Mouse (Mus musculus) heart, adult 2 months (tissue): ENCODE data around the gene Rpl4. TPM values are rescaled to one million over a fixed set of nuclear protein-coding genes. Genes with fewer than 3 reads are reported as not detected.
"Not testable (repeated sequence)": the region's sequence is repeated elsewhere in the genome, so short reads cannot be mapped to it uniquely, and the experiment has no call there.

Experiments used
- DNase-seq, 2 experiments: peaks; one replicate each; pipeline ENCODE4 v3.0.0; 2021
- H3K27ac ChIP-seq: fragments of 200-600 bp; 2 replicates; pipeline ENCODE4 v1.8.1; 2022
- H3K27me3 ChIP-seq: fragments of 200-500 bp; 2 replicates; pipeline ENCODE4 v1.6.1; 2012; ENCODE audit warnings: mild to moderate bottlenecking, low read length, inconsistent platforms, mixed read lengths; ENCODE audit not compliant: control insufficient read depth, insufficient read depth
- H3K36me3 ChIP-seq: fragments of 200-500 bp; 2 replicates; pipeline ENCODE4 v1.6.1; 2012; ENCODE audit warnings: low read length, inconsistent platforms; ENCODE audit not compliant: control insufficient read depth, insufficient read depth
- H3K4me1 ChIP-seq: fragments of 200-500 bp; 2 replicates; pipeline ENCODE4 v1.6.1; 2011; ENCODE audit warnings: low read length; ENCODE audit not compliant: control insufficient read depth, insufficient read depth
- H3K4me3 ChIP-seq: fragments of 200-600 bp; 2 replicates; pipeline ENCODE4 v1.8.1; 2022
- H3K79me2 ChIP-seq: fragments of 200-500 bp; replicated peaks from 2 replicates; pipeline ENCODE4 v1.6.1; 2012; ENCODE audit warnings: mild to moderate bottlenecking, inconsistent platforms, low read length, moderate library complexity, mixed read lengths; ENCODE audit not compliant: control insufficient read depth, insufficient read depth
- H3K9ac ChIP-seq: fragments of 200-500 bp; 2 replicates; pipeline ENCODE4 v1.6.1; 2012; ENCODE audit warnings: low read depth, mild to moderate bottlenecking, control low read depth, inconsistent platforms, low read length, mixed read lengths
- CTCF ChIP-seq: fragments of 200-600 bp; IDR thresholded peaks from 2 replicates; pipeline ENCODE4 v1.8.1; 2022; ENCODE audit warnings: antibody characterized with exemption, mild to moderate bottlenecking, moderate library complexity
- EP300 ChIP-seq: fragments of 200-500 bp; IDR thresholded peaks from 2 replicates; pipeline ENCODE4 v1.6.1; 2011; ENCODE audit warnings: low read depth, low read length, control low read depth; ENCODE audit not compliant: insufficient read depth
- POLR2A ChIP-seq: fragments of 200-500 bp; IDR thresholded peaks from 2 replicates; pipeline ENCODE4 v1.6.1; 2011; ENCODE audit warnings: mild to moderate bottlenecking, low read depth, low read length, control low read depth; ENCODE audit not compliant: insufficient read depth
- WGBS: fragments of 180-500 bp; shearing (Covaris S2); methylation state at CpG from one replicate; pipeline ENCODE4 v1.1.7; 2018; 5-methylcytosine and 5-hydroxymethylcytosine counted together
- intact Hi-C: fragments of 180-260 bp; cut with DNase I; formaldehyde crosslinking; loops from one replicate; pipeline ENCODE4 v1.15.1; 2025
- polyA plus RNA-seq: library from polyadenylated mRNA; depleted of rRNA; stranded (reverse); fragments of >200 nt; gene quantifications from 2 replicates; pipeline ENCODE4 v1.2.3, GENCODE M21; 2012
- total RNA-seq, 2 experiments: library from RNA; stranded (reverse); gene quantifications; 2 replicates each; pipeline ENCODE4 v1.2.3; 2021

The Rpl4 gene
- total and polyA plus RNA-seq, 3 experiments, result 261 to 501 (median 436) TPM

DNA sequence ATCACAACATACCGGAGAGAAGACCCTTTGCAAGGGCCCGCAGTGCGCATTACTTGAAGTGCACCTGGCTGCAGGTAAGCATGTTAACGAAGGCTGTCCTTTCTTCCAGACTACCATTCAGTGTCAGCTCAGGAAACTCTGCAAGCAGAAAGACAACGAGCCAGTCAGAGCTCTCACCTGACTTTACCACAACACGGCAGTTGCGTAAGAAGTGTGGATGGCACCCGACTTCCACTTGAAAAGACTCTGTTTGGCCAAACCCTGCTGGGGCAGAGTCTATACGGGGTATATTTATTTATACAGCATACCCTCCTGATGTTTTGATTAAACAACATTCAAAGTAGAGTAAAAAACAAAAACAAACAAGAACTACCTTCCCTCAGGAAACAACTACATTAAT lies 33.3 kb upstream of the Rpl4 start:
- no peak for DNase-seq
- Histone ChIP-seq H3K9ac (no peak overlapping the region), H3K4me3 (no peak overlapping the region), H3K4me1 (no peaks in the 10 kb centered on the region), H3K79me2 (no peaks in the 10 kb centered on the region), H3K27ac (no peak overlapping the region), H3K36me3 (no peaks in the 10 kb centered on the region), H3K27me3 (no peaks in the 10 kb centered on the region)
- intact Hi-C loops, result loop anchor here (2.0 kb wide), 1 partner anchor 133 kb away; no protein-coding TSS in a partner anchor
- WGBS, result 90% methylated on average over 9 of the region's 9 CpGs
- no peak for TF ChIP-seq POLR2A
- TF ChIP-seq CTCF, result no peak
- TF ChIP-seq EP300, result no peak

DNA sequence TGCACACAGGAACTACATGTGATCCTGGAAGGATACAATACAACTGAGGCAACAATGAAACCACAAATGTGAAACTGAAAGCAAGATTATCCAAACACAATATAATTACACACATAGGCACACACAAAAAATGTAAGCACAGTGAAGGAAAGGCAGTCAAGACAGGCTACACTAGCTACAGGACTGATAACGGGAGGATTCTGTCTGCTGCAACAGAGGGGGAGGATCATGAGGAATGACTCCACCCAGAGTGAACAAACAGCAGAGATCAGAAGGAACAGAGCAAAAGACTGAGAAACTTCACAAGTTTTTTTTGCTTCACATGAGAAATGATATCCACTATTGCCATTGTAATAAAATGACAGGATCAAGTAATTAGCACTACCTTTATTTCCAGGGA lies 16.5 kb upstream of the Rpl4 start:
- intact Hi-C loops, result no loop called here
- TF ChIP-seq EP300 (no peak), CTCF (no peak), POLR2A (no peak)
- no peaks in the 10 kb centered on the region for H3K27me3 ChIP-seq
- 69% methylated on average over 1 of the region's 1 CpGs for WGBS
- no peak overlapping the region for H3K4me3 ChIP-seq
- H3K4me1 ChIP-seq, result no peaks in the 10 kb centered on the region
- no peak overlapping the region for H3K9ac ChIP-seq
- H3K79me2 ChIP-seq, result no peaks in the 10 kb centered on the region
- H3K36me3 ChIP-seq, result no peaks in the 10 kb centered on the region
- H3K27ac ChIP-seq, result no peak overlapping the region
- DNase-seq, result no peak

DNA sequence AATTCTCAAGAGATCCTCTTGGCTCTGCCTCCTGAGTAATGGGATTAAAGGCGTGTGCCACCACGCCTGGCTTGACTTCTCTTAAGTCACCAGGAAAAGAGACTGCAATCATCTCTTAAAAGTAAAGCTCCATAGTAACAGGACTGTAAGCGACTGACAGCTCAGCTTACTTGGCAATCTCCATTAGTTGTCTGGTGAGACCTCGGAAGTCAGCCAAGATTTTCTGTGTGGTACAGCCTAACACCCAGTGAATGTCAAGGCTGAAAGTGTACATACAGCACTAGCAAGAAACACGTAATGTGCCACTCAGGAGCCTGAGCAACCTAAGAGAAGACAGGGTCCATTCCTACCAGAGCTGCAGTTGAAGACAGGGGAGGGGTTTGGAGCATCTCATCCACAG lies 12.7 kb upstream of the Rpl4 start:
- no peak for DNase-seq
- H3K36me3 ChIP-seq, result no peaks in the 10 kb centered on the region
- TF ChIP-seq CTCF (no peak), POLR2A (no peak), EP300 (no peak)
- 90% methylated on average over 5 of the region's 5 CpGs for WGBS
- no peak overlapping the region for H3K27ac ChIP-seq
- H3K79me2 ChIP-seq, result no peaks in the 10 kb centered on the region
- no peaks in the 10 kb centered on the region for H3K27me3 ChIP-seq
- no peaks in the 10 kb centered on the region for H3K4me1 ChIP-seq
- intact Hi-C loops, result no loop called here
- no peak overlapping the region for H3K4me3 ChIP-seq
- H3K9ac ChIP-seq, result no peak overlapping the region

DNA sequence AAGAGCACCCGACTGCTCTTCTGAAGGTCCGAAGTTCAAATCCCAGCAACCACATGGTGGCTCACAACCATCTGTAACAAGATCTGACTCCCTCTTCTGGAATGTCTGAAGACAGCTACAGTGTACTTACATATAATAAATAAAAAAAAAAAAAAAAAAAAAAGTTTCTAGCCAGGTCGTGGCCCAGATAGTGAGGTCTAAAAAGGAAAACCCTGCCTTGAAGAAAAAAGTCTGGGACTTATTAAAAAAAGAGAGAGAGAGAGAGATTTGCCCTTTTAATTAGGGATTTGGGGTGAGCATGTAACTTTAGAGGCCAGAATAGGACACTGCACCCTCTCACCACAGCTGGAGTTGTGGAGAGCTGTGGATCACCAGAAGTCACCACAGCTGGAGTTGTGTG lies 3.2 kb upstream of the Rpl4 start:
- H3K79me2 ChIP-seq, intact Hi-C loops, H3K4me3 ChIP-seq, H3K27me3 ChIP-seq, H3K4me1 ChIP-seq, DNase-seq, H3K9ac ChIP-seq, H3K36me3 ChIP-seq, H3K27ac ChIP-seq: not testable (repeated sequence)
- 86% methylated on average over 3 of the region's 3 CpGs for WGBS

DNA sequence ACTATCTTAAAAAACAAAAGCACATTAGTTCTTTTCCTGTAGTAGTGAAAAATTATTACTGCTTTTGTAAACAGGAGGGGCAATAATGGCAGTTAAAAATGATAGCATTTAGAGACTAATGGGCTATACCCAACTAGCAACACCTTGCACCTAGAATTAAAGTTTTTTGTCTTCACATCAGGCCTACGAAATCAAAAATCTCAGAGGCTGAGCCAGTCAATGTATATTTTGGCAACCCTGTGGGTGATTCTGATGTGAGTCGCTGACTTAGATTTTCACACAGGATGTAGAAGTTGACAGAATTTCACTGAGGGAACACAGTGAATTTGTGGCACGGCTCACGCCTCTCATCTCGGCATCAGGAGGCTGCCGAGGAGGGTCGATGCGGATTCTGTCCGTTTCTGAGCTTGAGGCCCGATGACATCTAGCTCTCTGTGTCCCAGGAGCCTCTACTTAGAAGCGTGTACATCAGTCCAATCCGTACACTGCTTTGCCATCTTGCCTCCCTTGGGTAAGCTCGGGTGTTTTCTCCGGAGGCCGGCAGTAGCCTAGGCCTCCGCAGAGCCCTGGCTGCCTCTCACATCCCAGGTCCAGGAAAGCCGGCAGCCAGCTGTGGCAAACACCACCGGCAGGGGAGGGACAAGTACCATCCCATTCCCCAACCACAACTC lies 895 bp upstream of the Rpl4 start:
- peaks cover 2% of the 10 kb centered on the region for H3K4me1 ChIP-seq

DNA sequence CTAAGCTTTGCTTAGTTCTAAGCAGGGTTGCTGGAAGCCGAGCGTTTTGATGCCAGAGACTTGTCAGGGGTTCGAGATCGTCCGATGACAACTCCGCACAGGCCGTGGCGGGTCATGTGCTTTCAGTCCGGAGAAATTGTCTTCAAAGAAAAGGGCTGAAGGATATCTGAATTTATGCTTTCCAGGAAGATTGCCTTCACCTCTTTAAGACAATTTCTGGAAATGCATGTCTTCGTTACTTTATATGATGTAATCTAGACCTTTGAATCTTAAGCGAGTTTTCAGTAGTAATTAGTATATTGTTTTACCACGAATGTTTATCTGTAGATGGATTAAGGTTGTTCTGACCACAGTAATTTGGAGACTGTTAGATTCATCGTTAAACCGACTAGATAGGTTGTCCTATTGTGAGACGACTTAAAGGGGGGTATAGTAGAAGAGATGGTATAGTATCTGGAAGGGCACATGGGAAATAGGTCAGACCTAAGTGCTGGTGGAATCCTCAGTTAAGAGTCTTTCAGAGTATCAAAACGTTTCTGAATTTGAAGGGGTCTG lies 568 bp downstream of the Rpl4 start:
- under 1% methylated on average over 16 of the region's 16 CpGs for WGBS
- DNase-seq, result no peak
- intact Hi-C loops, result no loop called here
- Histone ChIP-seq H3K79me2 (no peaks in the 10 kb centered on the region; the same call in 1 of the 2 replicates), H3K27ac (peak overlapping the region; percentile 98), H3K4me1 (peaks cover 4% of the 10 kb centered on the region), H3K4me3 (peak overlapping the region; percentile 91), H3K9ac (peak overlapping the region; percentile 85), H3K36me3 (peaks cover 12% of the 10 kb centered on the region), H3K27me3 (no peaks in the 10 kb centered on the region)
- TF ChIP-seq CTCF, result no peak
- no peak for TF ChIP-seq POLR2A
- no peak for TF ChIP-seq EP300

More for the DNA sequence above, 895 bp upstream of the Rpl4 start:
- DNase-seq, result no peak
- intact Hi-C loops, result no loop called here
- H3K36me3 ChIP-seq, result peaks cover 5% of the 10 kb centered on the region
- peak overlapping the region; percentile 36 for H3K9ac ChIP-seq
- H3K27ac ChIP-seq, result peak overlapping the region; percentile 98
- H3K27me3 ChIP-seq, result no peaks in the 10 kb centered on the region
- TF ChIP-seq CTCF (peak; percentile 27), EP300 (no peak)
- WGBS, result 2% methylated on average over 18 of the region's 18 CpGs
- peak overlapping the region; percentile 91 for H3K4me3 ChIP-seq
- H3K79me2 ChIP-seq, result no peaks in the 10 kb centered on the region; the same call in 1 of the 2 replicates
